Comparison of ENCODE assay signal across 22 mouse cellular contexts in genomic region chr2:13224546-13224945, GRCm38 (mm10). TPM values are rescaled to one million over a fixed set of nuclear protein-coding genes. Genes with fewer than 3 reads are reported as not detected.
A peak's percentile ranks its signal among the peaks of the same experiment; 100 is the strongest.
DNase-seq lines count a peak whose midpoint lies in the region; ATAC-seq and TF ChIP-seq lines count a peak whose summit lies in the region.
"Had no signal": no experiment of that assay in that cellular context is flagged by ENCODE, and none has a peak within 500 bp of the region (broad histone marks: within the 10 kb centered on the region; RNA-seq: fewer than 3 reads in every experiment).

No protein-coding gene starts in this region.

- no peaks in the 10 kb centered on the region for H3K27me3 ChIP-seq in thymus, adult 2 months (ENCODE audit: control insufficient read depth, insufficient read depth, low read length)
- H3K27me3 ChIP-seq: CH12.LX; forebrain, embryonic 12.5 days; heart, embryonic 15.5 days; stomach, embryonic 15.5 days had no signal

- peaks cover 20% of the 10 kb centered on the region for H3K4me1 ChIP-seq in thymus, adult 2 months (replicated peaks; ENCODE audit: control insufficient read depth, insufficient read depth, low read length)
- H3K4me1 ChIP-seq: heart, embryonic 15.5 days; stomach, embryonic 15.5 days had no signal

- TF ChIP-seq CTCF in thymus, adult 2 months (IDR thresholded peaks at IDR 0.05; ENCODE audit: borderline replicate concordance, control insufficient read depth, extremely low read depth, insufficient read depth, low read length, poor library complexity), result no peak

- no peak for TF ChIP-seq POLR2A in thymus, adult 2 months (IDR thresholded peaks at IDR 0.05; ENCODE audit: control insufficient read depth, extremely low read depth, insufficient read depth, low read length, poor library complexity)

- 8% methylated on average over 3 of the region's 3 CpGs for WGBS in thymus, adult 2 months

- ATAC-seq in megakaryocyte, adult 5-6 weeks (ENCODE audit: poor library complexity, severe bottlenecking), result peak; percentile 62
- ATAC-seq: liver, postnatal 0 days had no signal

- no peaks in the 10 kb centered on the region for H3K36me3 ChIP-seq in thymus, adult 2 months (ENCODE audit: control insufficient read depth, insufficient read depth, low read length)
- H3K36me3 ChIP-seq: forebrain, embryonic 12.5 days; heart, embryonic 15.5 days; stomach, embryonic 15.5 days had no signal

- peak overlapping the region; percentile 31; the same call in 1 of the 2 replicates for H3K27ac ChIP-seq in thymus, adult 2 months (ENCODE audit: control insufficient read depth, insufficient read depth, low read length)
- H3K27ac ChIP-seq: forebrain, embryonic 12.5 days; heart, embryonic 15.5 days; left cerebral cortex, adult 2 months; stomach, embryonic 15.5 days had no signal

- peak; percentile 24 for DNase-seq in thymus, adult 2 months
- DNase-seq in thymus, postnatal 4 days, result no peak
- peak; percentile 59 for DNase-seq in T-cell, adult 2 months (ENCODE audit: low spot score)
- DNase-seq in thymus, postnatal 25 days, result peak; percentile 38
- no peak for DNase-seq in MN1 (ENCODE audit: low spot score)
- DNase-seq in cerebellum, postnatal 14 days, result no peak
- no peak for DNase-seq in frontal cortex, adult 2 months (ENCODE audit: extremely low spot score in 1 of 2, low spot score in 1 of 2)
- DNase-seq: adrenal gland, adult 8-10 months; cerebellum, adult 11-12 months; cerebellum, postnatal 25 days; gastrocnemius, postnatal 10 days; kidney, postnatal 36 days; layer of hippocampus, adult 9-11 months; left cerebral cortex, postnatal 4 days; liver, postnatal 0 days; lung, postnatal 10 days had no signal

- no peak overlapping the region for H3K4me3 ChIP-seq in thymus, adult 2 months (ENCODE audit: control insufficient read depth, insufficient read depth, low read length)
- H3K4me3 ChIP-seq: forebrain, embryonic 12.5 days; heart, embryonic 15.5 days; left cerebral cortex, adult 2 months; stomach, embryonic 15.5 days had no signal

RNA-seq across cellular contexts. Expression of gene Rsu1, which starts 46.7 kb away (rescaled TPM):
- 38.1 and 43.0 TPM in 2 replicates for polyA plus RNA-seq in thymus, adult 2 months (2012; rRNA removed)
- 121 and 131 TPM in 2 replicates for total RNA-seq in megakaryocyte, adult 5-6 weeks (2015)
- 182 and 188 TPM in 2 replicates for total RNA-seq in megakaryocyte, adult 5-6 weeks (2017)
- polyA plus RNA-seq in frontal cortex, adult 2 months (2012; rRNA removed), result 41.8 and 46.5 TPM in 2 replicates

Comparison
In these comparisons a context has a peak if more than half of its experiments do, and no peak if none do; other contexts are left out.
1. DNase-seq: peak in thymus, adult 2 months (single experiment), T-cell, adult 2 months (single experiment) and thymus, postnatal 25 days (single experiment); none in thymus, postnatal 4 days (single experiment), MN1 (single experiment), cerebellum, postnatal 14 days (0 of 2) and frontal cortex, adult 2 months (0 of 2).